Mouse (Mus musculus) gastrocnemius, adult 18-20 months (tissue): ENCODE results near the gene Flt3. TPM values are rescaled to one million over a fixed set of nuclear protein-coding genes. Genes with fewer than 3 reads are reported as not detected.

Experiments
- DNase-seq: peaks from one replicate; pipeline ENCODE4 v3.0.0; 2021; ENCODE audit warnings: low spot score
- microRNA-seq: library from miRNA; unstranded; fragments of <30 nt; microRNA quantifications from one replicate; pipeline ENCODE4 v1.2.0, GENCODE M21; 2021
- total RNA-seq, 2 experiments: library from RNA; stranded (reverse); gene quantifications; 2 replicates each; pipeline ENCODE4 v1.2.3; 2021

Flt3 gene
- total RNA-seq, 2 experiments from 2014 or later = 0.07 TPM

- DNase-seq = no peak
Measured at GRCm38 (mm10) chr5:147291764-147292505, 108.4 kb downstream of the Flt3 start.

- no peak for DNase-seq
Measured at GRCm38 (mm10) chr5:147284365-147284764, 115.9 kb downstream of the Flt3 start.

Small RNAs within 50 kb of the gene (microRNA-seq; reads per million reads assigned to microRNA genes)
- gene Mir7k = not detected

Other genes with a start within 250 kb of the Flt3 start
- not detected for gene Gsx1, start 211.8 kb downstream of the Flt3 start, total RNA-seq
- gene Pdx1, start 130.5 kb downstream of the Flt3 start, total RNA-seq = not detected
- gene Cdx2, start 93.2 kb downstream of the Flt3 start, total RNA-seq = not detected
- gene Urad, start 78.0 kb downstream of the Flt3 start, total RNA-seq = not detected
- 10 to 100 TPM; 19.4 to 20.0 TPM for gene Pan3, start 29.7 kb upstream of the Flt3 start, total RNA-seq